Mouse (Mus musculus) forebrain, postnatal 0 days (tissue): ENCODE measurements at regions not wholly inside any gene's neighbourhood (a gene's known extent, or its start where the extent isn't known, plus 50 kb on each side); places are given as distances from the start of the nearest gene placed in this dataset.
A peak's percentile ranks its signal among the peaks of the same experiment; 100 is the strongest.

Experiments
- ATAC-seq: fragments of 200-750 bp; cut with Nextera tagmentation; 2 replicates; pipeline ENCODE4 v1.8.0; 2017; ENCODE audit warnings: mild to moderate bottlenecking, moderate library complexity
- DNase-seq: peaks from one replicate; pipeline ENCODE4 v3.0.0-alpha.2; 2015
- H3K27ac ChIP-seq: fragments of 300-500 bp; sonication (generic); 2 replicates; pipeline ENCODE4 v1.5.1; 2014; ENCODE audit warnings: low read depth, mild to moderate bottlenecking, antibody characterized with exemption, low read length, moderate library complexity, mixed read lengths
- H3K27me3 ChIP-seq: fragments of 300-500 bp; sonication (generic); 2 replicates; pipeline ENCODE4 v1.6.1; 2014; ENCODE audit warnings: mild to moderate bottlenecking, low read length, mixed read lengths; ENCODE audit not compliant: insufficient read depth
- H3K36me3 ChIP-seq: fragments of 300-500 bp; sonication (generic); 2 replicates; pipeline ENCODE4 v1.6.1; 2014; ENCODE audit warnings: mild to moderate bottlenecking, moderate library complexity; ENCODE audit not compliant: insufficient read depth
- H3K4me1 ChIP-seq: fragments of 300-500 bp; sonication (generic); 2 replicates; pipeline ENCODE4 v1.6.1; 2014; ENCODE audit warnings: antibody characterized with exemption; ENCODE audit not compliant: insufficient read depth
- H3K4me2 ChIP-seq: fragments of 300-500 bp; sonication (generic); 2 replicates; pipeline ENCODE4 v1.6.1; 2014; ENCODE audit warnings: low read depth, mild to moderate bottlenecking, moderate library complexity
- H3K4me3 ChIP-seq: fragments of 300-500 bp; sonication (generic); 2 replicates; pipeline ENCODE4 v1.5.1; 2014; ENCODE audit warnings: low read depth, low read length, mixed read lengths
- H3K9ac ChIP-seq: fragments of 300-500 bp; sonication (generic); 2 replicates; pipeline ENCODE4 v1.6.1; 2014; ENCODE audit warnings: mild to moderate bottlenecking
- H3K9me3 ChIP-seq: fragments of 300-500 bp; sonication (generic); 2 replicates; pipeline ENCODE4 v1.6.1; 2016; ENCODE audit warnings: low read length
- CTCF ChIP-seq: sonication (generic); IDR thresholded peaks from 2 replicates; pipeline ENCODE4 v1.5.1; 2016; ENCODE audit warnings: antibody characterized with exemption, control low read depth, low read depth
- WGBS: fragments of 180-500 bp; shearing (Covaris S2); extraction: QIAGEN DNeasy Blood & Tissue Kit; methylation state at CpG from one replicate; pipeline ENCODE4 v1.1.7; 2014; 5-methylcytosine and 5-hydroxymethylcytosine counted together

DNA sequence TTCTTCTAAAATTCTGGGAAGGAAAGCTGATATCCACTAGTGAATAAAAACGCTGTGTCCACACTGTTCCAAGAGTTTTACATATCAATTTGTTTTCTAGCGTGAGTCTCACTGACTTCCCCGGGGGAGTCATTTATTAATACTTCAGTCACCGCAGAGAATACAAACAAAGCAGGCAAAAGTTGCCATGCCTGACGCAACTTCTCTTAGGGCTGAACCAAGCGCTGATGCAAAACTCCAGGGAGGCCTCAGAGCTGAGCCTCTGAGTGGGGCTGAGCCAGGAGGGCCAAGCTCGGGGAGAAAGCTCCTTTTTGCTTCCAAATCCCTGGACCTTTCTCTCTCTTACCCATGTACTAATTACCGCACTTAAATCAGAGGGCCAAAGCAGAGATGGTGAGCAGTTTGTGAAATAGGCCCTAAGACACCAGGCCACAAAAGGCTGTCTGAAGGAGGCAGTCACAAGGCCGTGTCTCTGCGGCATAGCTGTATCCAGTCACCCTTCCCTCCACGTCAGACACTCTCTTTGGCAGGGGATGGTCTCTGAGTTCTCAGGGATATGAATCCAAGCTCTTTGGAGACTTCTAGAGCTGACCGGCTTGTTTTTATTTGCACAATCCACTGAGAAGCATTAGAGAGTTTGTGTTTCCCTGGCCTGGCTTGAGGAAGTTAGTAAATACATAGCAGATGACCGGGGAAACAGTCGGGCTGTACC, 260.2 kb upstream of the Jarid2 start:
- Histone ChIP-seq H3K27ac (no peak overlapping the region), H3K4me1 (0 out of 2 replicates have a peak, but pooled peaks cover 4% of the 10 kb centered on the region), H3K4me2 (no peak overlapping the region), H3K4me3 (no peak overlapping the region), H3K9ac (no peak overlapping the region), H3K27me3 (0 out of 2 replicates have a peak, but pooled peaks cover 3% of the 10 kb centered on the region), H3K9me3 (no peaks in the 10 kb centered on the region), H3K36me3 (no peaks in the 10 kb centered on the region)
- WGBS = 78% methylated on average over 14 of the region's 14 CpGs
- no peak for ATAC-seq
- DNase-seq = no peak
- no peak for TF ChIP-seq CTCF

DNA sequence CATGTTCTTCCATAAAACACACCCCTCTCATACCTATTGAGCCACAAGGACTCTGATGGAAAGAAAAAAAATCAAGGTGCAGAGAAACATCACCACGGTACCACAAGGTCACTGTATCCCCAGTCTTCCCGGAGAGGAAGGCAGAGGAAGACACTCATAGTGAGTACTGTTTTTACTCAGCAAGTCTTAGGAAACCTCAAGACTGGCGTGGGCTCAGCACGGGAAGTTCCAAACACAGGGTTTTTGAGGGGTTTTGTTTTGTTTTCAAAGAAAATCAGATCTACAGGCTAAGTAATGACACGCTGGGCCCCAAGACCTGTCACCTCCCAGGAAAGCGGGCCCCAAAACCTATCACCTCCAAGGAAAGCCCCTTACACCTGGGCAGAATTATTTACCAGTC, 259.6 kb upstream of the Jarid2 start:
- no peaks in the 10 kb centered on the region for H3K9me3 ChIP-seq
- 83% methylated on average over 6 of the region's 6 CpGs for WGBS
- 0 out of 2 replicates have a peak, but pooled peaks cover 3% of the 10 kb centered on the region for H3K27me3 ChIP-seq
- no peak overlapping the region for H3K9ac ChIP-seq
- DNase-seq = no peak
- no peak for ATAC-seq
- H3K27ac ChIP-seq = no peak overlapping the region
- 0 out of 2 replicates have a peak, but pooled peaks cover 4% of the 10 kb centered on the region for H3K4me1 ChIP-seq
- TF ChIP-seq CTCF = no peak
- no peak overlapping the region for H3K4me2 ChIP-seq
- H3K4me3 ChIP-seq = no peak overlapping the region
- no peaks in the 10 kb centered on the region for H3K36me3 ChIP-seq

DNA sequence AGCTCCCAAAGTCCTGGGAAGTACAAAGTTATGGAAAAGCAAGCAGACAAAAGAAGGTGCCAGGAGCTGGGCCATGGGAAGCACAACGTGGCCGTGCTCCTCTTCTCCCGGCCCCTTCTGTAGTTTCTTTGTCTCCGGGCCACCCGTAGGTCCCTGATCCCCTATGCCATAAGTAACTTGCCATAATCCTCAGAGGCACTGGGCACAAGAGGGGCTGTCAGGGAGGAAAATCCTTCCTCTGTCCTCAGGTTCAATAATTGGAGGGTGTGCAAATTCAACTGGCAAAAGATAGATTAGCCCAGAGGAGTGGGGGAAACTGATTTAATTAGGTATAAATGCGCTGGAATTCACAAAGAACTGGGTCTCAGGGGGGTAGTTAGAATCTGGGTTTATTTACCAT, 256.1 kb upstream of the Jarid2 start:
- DNase-seq (no peak), ATAC-seq (no peak)
- Histone ChIP-seq H3K4me2 (no peak overlapping the region), H3K9ac (no peak overlapping the region), H3K27ac (no peak overlapping the region), H3K4me3 (no peak overlapping the region), H3K4me1 (0 out of 2 replicates have a peak, but pooled peaks cover 4% of the 10 kb centered on the region), H3K36me3 (no peaks in the 10 kb centered on the region), H3K9me3 (no peaks in the 10 kb centered on the region), H3K27me3 (0 out of 2 replicates have a peak, but pooled peaks cover 3% of the 10 kb centered on the region)
- 9% methylated on average over 6 of the region's 6 CpGs for WGBS
- no peak for TF ChIP-seq CTCF

DNA sequence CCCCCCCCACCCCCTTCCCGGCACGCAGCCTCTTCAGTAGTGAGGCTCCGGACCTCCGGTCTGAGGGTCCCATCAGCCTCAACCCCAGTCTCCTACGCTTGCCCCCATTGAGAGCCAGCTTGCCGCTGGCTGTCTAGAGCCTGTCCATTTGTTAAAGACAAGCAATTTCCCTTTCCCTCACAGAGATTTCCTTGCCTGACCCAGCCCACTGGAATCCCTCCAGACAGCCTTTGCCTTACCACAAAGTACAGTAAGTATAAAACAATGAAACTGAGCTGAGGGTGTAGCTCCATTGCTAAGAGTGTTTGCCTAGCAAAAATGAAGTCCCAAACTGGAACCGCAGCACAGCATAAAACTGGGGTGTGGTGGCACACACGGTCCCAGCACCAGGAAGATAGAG, 252.4 kb upstream of the Jarid2 start:
- no peak overlapping the region for H3K4me2 ChIP-seq
- H3K27ac ChIP-seq = no peak overlapping the region
- DNase-seq = no peak
- WGBS = 21% methylated on average over 8 of the region's 8 CpGs
- 0 out of 2 replicates have a peak, but pooled peaks cover 3% of the 10 kb centered on the region for H3K27me3 ChIP-seq
- no peak for TF ChIP-seq CTCF
- H3K9me3 ChIP-seq = no peaks in the 10 kb centered on the region
- 0 out of 2 replicates have a peak, but pooled peaks cover 4% of the 10 kb centered on the region for H3K4me1 ChIP-seq
- H3K9ac ChIP-seq = no peak overlapping the region
- no peaks in the 10 kb centered on the region for H3K36me3 ChIP-seq
- H3K4me3 ChIP-seq = no peak overlapping the region
- ATAC-seq = no peak

DNA sequence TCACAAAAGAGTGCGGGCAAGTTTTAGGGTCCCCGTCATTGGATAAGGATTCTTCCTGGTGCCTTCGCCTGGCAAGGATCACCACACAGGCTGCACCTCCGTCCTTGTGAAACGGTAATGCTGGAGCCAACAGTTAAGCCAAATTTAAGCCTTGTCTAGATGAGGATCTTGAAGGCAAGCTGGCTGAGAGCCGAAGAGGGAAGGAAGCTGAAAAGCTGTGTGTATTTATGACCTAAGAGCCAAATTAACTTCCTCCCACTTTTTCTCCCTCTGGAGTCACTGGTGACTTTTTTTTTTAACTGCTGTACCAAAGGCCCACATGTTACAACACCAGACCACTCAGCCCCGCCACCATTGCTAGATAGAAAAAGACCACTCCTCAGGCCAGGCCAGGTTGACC, 249.1 kb upstream of the Jarid2 start:
- DNase-seq (no peak), ATAC-seq (no peak)
- Histone ChIP-seq H3K36me3 (no peaks in the 10 kb centered on the region), H3K27me3 (no peaks in the 10 kb centered on the region), H3K4me1 (0 out of 2 replicates have a peak, but pooled peaks cover 3% of the 10 kb centered on the region), H3K9ac (no peak overlapping the region), H3K4me3 (no peak overlapping the region), H3K4me2 (no peak overlapping the region), H3K27ac (no peak overlapping the region), H3K9me3 (no peaks in the 10 kb centered on the region)
- 87% methylated on average over 7 of the region's 7 CpGs for WGBS
- no peak for TF ChIP-seq CTCF

DNA sequence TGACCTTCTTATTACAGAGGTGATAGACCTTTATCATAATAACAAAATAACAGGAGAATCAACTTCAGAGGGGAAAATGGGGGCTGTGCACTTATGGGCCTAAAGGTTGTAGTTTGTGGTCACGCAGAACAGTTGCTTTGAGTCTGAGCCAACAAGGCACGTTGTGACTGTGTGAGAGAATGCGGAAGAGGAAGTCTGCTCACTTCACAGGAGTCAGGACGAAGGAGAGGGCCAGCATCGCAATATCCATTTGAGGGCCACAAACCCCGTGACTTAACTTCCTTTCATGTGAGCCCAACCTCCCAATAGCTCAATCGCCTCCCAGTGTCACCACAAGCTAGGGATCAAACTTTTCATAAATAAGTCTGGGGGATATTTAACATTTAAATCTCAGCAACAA, 246.6 kb upstream of the Jarid2 start:
- WGBS = 80% methylated on average over 7 of the region's 7 CpGs
- no peaks in the 10 kb centered on the region for H3K9me3 ChIP-seq
- no peak for TF ChIP-seq CTCF
- H3K4me1 ChIP-seq = 0 out of 2 replicates have a peak, but pooled peaks cover 4% of the 10 kb centered on the region
- H3K36me3 ChIP-seq = no peaks in the 10 kb centered on the region
- H3K4me2 ChIP-seq = no peak overlapping the region
- no peak overlapping the region for H3K9ac ChIP-seq
- ATAC-seq (no peak), DNase-seq (no peak)
- H3K27me3 ChIP-seq = no peaks in the 10 kb centered on the region
- no peak overlapping the region for H3K27ac ChIP-seq
- H3K4me3 ChIP-seq = no peak overlapping the region

DNA sequence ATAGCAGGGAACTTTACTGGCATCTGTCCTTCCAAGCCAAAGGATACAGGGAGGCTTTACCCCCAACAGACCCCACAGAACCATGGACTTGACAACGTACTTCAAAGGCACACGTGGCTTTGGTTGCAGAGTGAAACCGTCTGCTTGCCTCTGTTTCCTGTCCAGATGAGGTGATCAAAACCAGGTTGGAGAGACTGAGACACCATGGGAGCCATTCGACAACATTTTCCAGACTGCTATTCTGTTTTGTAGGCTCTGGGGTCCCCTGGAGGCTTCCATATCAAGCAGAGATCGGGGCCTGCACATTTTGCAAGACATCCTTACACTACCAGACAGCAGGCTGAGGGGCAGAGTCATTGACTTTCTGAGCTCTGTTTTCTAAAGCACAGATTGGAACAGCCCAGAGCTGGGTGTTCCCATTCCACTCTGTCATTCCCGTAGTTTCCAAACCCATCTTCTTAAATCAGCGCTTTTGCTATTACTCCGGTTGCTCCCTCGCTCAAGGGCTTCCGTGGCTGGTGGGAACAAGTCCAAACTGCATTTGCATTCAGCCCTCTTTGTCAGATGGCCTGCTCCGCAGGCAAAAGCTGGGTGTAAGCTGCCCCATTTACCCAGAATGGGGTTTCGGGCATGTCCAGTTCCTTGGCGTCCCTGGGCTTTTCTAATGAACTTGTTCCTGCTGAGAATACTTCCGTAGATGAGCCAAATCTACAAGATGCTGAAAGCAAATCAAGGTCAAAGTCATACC, 244.5 kb upstream of the Jarid2 start:
- Histone ChIP-seq H3K4me3 (no peak overlapping the region), H3K27ac (no peak overlapping the region), H3K27me3 (no peaks in the 10 kb centered on the region), H3K4me1 (0 out of 2 replicates have a peak, but pooled peaks cover 4% of the 10 kb centered on the region), H3K36me3 (no peaks in the 10 kb centered on the region), H3K9ac (no peak overlapping the region), H3K4me2 (no peak overlapping the region), H3K9me3 (no peaks in the 10 kb centered on the region)
- DNase-seq = peak; percentile 49
- 46% methylated on average over 14 of the region's 14 CpGs for WGBS
- ATAC-seq = no peak
- TF ChIP-seq CTCF = no peak
